Mouse (Mus musculus) cortical plate, adult 2 months (tissue): Measurements from ENCODE around the gene Sohlh1.

Source experiments
- CTCF ChIP-seq: fragments of 200-500 bp; IDR thresholded peaks from 2 replicates; pipeline ENCODE4 v1.5.1; 2011; ENCODE audit warnings: mild to moderate bottlenecking, control low read depth, low read length; ENCODE audit not compliant: insufficient read depth; ENCODE audit errors: extremely low read depth
- POLR2A ChIP-seq: fragments of 200-500 bp; IDR thresholded peaks from 2 replicates; pipeline ENCODE4 v1.6.1; 2011; ENCODE audit warnings: mild to moderate bottlenecking, low read length, control low read depth; ENCODE audit not compliant: insufficient read depth; ENCODE audit errors: extremely low read depth

DNA sequence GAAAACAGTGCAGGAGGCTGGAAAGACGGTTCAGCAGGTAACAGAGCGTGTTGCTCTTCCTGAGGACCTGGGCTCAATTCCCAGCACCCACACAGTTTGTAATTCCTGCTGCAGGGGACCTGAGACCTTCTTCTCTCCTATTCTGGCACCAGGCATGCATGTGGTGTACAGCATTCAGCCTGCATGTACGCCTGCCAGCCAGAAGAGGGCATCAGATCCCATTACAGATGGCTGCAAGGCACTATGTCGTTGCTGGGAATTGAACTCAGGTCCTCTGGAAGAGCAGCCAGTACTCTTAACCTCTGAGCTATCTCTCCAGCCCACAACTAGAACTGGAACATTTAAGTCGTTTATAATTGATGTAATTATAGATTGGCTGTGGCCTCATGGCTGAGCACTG is 33.7 kb downstream of the Sohlh1 start:
- TF ChIP-seq POLR2A (no peak), CTCF (no peak)
